Mouse (Mus musculus) CH12.LX (cell line): ENCODE results near the gene Smndc1. TPM values are rescaled to one million over a fixed set of nuclear protein-coding genes. Genes with fewer than 3 reads are reported as not detected.
A peak's percentile ranks its signal among the peaks of the same experiment; 100 is the strongest.

ENCODE experiments used
- DNase-seq: peaks from one replicate; pipeline ENCODE4 v3.0.0-alpha.2; 2013; ENCODE audit errors: extremely low read depth
- H3K27ac ChIP-seq: 2 replicates; pipeline ENCODE4 v1.5.1; 2012; ENCODE audit warnings: low read depth, mild to moderate bottlenecking, control low read depth, moderate library complexity; ENCODE audit not compliant: insufficient read depth
- H3K27me3 ChIP-seq: replicated peaks from 2 replicates; pipeline ENCODE3; 2012; ENCODE audit warnings: inconsistent platforms
- H3K36me3 ChIP-seq, 2 experiments: replicated peaks in 1 of 2; 2 replicates each; pipeline versions ENCODE3 to v1.6.1; 2012; ENCODE audit warnings: inconsistent platforms in 1 of 2, low read length in 1 of 2, mild to moderate bottlenecking in 1 of 2, mixed read lengths in 1 of 2, moderate library complexity in 1 of 2; ENCODE audit not compliant: control insufficient read depth in 1 of 2, insufficient read depth in 1 of 2
- H3K4me1 ChIP-seq, 2 experiments: 2 replicates each; pipeline ENCODE4 v1.6.1; 2012; ENCODE audit warnings: inconsistent platforms in 1 of 2, moderate library complexity in 1 of 2; ENCODE audit not compliant: insufficient read depth in 2 of 2, control insufficient read depth in 1 of 2
- H3K4me2 ChIP-seq: 2 replicates; pipeline ENCODE4 v1.6.1; 2012; ENCODE audit warnings: low read depth, mild to moderate bottlenecking, control low read depth; ENCODE audit not compliant: poor library complexity, insufficient read depth, severe bottlenecking
- H3K4me3 ChIP-seq, 3 experiments: fragments of 150-350 bp in 1 of 3; sonication (generic) in 1 of 3; replicated peaks in 1 of 3; 2 replicates each; pipeline versions ENCODE3 to v1.5.1; 2011 to 2012; ENCODE audit warnings: low read depth in 2 of 3, low read length in 2 of 3, mild to moderate bottlenecking in 2 of 3, moderate library complexity in 2 of 3, control low read depth in 1 of 3, improper control_type of control experiment in 1 of 3, inconsistent platforms in 1 of 3, mixed read lengths in 1 of 3; ENCODE audit not compliant: poor library complexity in 1 of 3
- H3K79me2 ChIP-seq: replicated peaks from 2 replicates; pipeline ENCODE4 v1.6.1; 2012; ENCODE audit warnings: mild to moderate bottlenecking, moderate library complexity; ENCODE audit not compliant: control insufficient read depth, poor library complexity, insufficient read depth, severe bottlenecking; ENCODE audit errors: extremely low read depth
- H3K9ac ChIP-seq: 2 replicates; pipeline ENCODE4 v1.6.1; 2012; ENCODE audit warnings: low read depth, mild to moderate bottlenecking, control low read depth, moderate library complexity; ENCODE audit not compliant: insufficient read depth
- H3K9me3 ChIP-seq: replicated peaks from 2 replicates; pipeline ENCODE3; 2012; ENCODE audit warnings: low read length, inconsistent platforms, mixed read lengths
- CHD1 ChIP-seq: IDR thresholded peaks from 2 replicates; pipeline ENCODE4 v1.6.1; 2012; ENCODE audit warnings: low read depth, low read length, improper control_type of control experiment, inconsistent platforms
- CHD2 ChIP-seq: IDR thresholded peaks from 2 replicates; pipeline ENCODE4 v1.6.1; 2011; ENCODE audit warnings: low read length, improper control_type of control experiment
- CTCF ChIP-seq, 2 experiments: IDR thresholded peaks in 1 of 2; conservative IDR thresholded peaks in 1 of 2; 2 replicates each; pipeline ENCODE4 v1.5.1; 2011 to 2012; ENCODE audit warnings: low read depth in 2 of 2, low read length in 2 of 2, improper control_type of control experiment in 1 of 2, inconsistent platforms in 1 of 2, mild to moderate bottlenecking in 1 of 2, moderate library complexity in 1 of 2
- ELF1 ChIP-seq: IDR thresholded peaks from 2 replicates; pipeline ENCODE4 v1.6.1; 2014; ENCODE audit warnings: low read depth, mild to moderate bottlenecking, inconsistent platforms, low read length, improper control_type of control experiment
- IRF4 ChIP-seq: IDR thresholded peaks from 2 replicates; pipeline ENCODE4 v1.6.1; 2014; ENCODE audit warnings: low read depth, mild to moderate bottlenecking, inconsistent platforms, low read length, improper control_type of control experiment
- KAT2A ChIP-seq: IDR thresholded peaks from 2 replicates; pipeline ENCODE4 v1.6.1; 2012; ENCODE audit warnings: low read length, improper control_type of control experiment, inconsistent platforms; ENCODE audit not compliant: insufficient replicate concordance
- MAFK ChIP-seq: IDR thresholded peaks from 2 replicates; pipeline ENCODE4 v1.6.1; 2011; ENCODE audit warnings: low read length, improper control_type of control experiment; ENCODE audit not compliant: insufficient replicate concordance
- NRF1 ChIP-seq: IDR thresholded peaks from 2 replicates; pipeline ENCODE4 v1.6.1; 2014; ENCODE audit warnings: low read depth, mild to moderate bottlenecking, inconsistent platforms, low read length, improper control_type of control experiment, moderate library complexity
- POLR2A ChIP-seq: IDR thresholded peaks from 2 replicates; pipeline ENCODE4 v1.6.1; 2011; ENCODE audit warnings: low read depth, mild to moderate bottlenecking, improper control_type of control experiment, low read length
- POLR2AphosphoS2 ChIP-seq: IDR thresholded peaks from 2 replicates; pipeline ENCODE4 v1.6.1; 2011; ENCODE audit warnings: low read depth, low read length, improper control_type of control experiment
- SMC3 ChIP-seq: IDR thresholded peaks from 2 replicates; pipeline ENCODE4 v1.6.1; 2011; ENCODE audit warnings: low read depth, low read length, improper control_type of control experiment
- UBTF ChIP-seq: IDR thresholded peaks from 2 replicates; pipeline ENCODE4 v1.6.1; 2012; ENCODE audit warnings: low read depth, mild to moderate bottlenecking, inconsistent platforms, low read length, improper control_type of control experiment, moderate library complexity
- ZNF384 ChIP-seq: IDR thresholded peaks from 2 replicates; pipeline ENCODE4 v1.6.1; 2012; ENCODE audit warnings: low read depth, low read length, improper control_type of control experiment, inconsistent platforms
- dilution Hi-C: fragments of 300-500 bp; cut with MboI; formaldehyde crosslinking; loops from 2 replicates; pipeline ENCODE4 v1.14.3; 2020; ENCODE audit warnings: low sequenced_read_pairs; ENCODE audit not compliant: extremely low pct_unique_long_range_greater_than_20kb, extremely low pct_ligation_motif_present
- in situ Hi-C: fragments of 300-500 bp; cut with MboI; formaldehyde crosslinking; loops from 3 replicates; pipeline ENCODE4 v1.14.3; 2019; ENCODE audit warnings: low sequenced_read_pairs, low pct_ligation_motif_present, low pct_unique_long_range_greater_than_20kb, mixed read lengths
- polyA plus RNA-seq: library from polyadenylated mRNA; unstranded; fragments of >175 nt; gene quantifications from 2 replicates; pipeline ENCODE4 v1.2.1, GENCODE M21; 2012; ENCODE audit warnings: low read depth; ENCODE audit not compliant: insufficient read length
- total RNA-seq, 2 experiments: library from RNA; depleted of rRNA; stranded (reverse); fragments of 300-350 nt in 1 of 2; fragments of >200 nt in 1 of 2; gene quantifications; 2 replicates each; pipeline ENCODE4 v1.2.3; 2012 to 2014

The Smndc1 gene
- total and polyA plus RNA-seq, 3 experiments, result 20.5 to 96.6 (median 41.3) TPM

- Histone ChIP-seq H3K27me3 (no peaks in the 10 kb centered on the region), H3K9me3 (no peaks in the 10 kb centered on the region), H3K4me2 (peak overlapping the region; percentile 85), H3K36me3 (peaks cover 19 to 23% of the 10 kb centered on the region in 2 experiments), H3K4me1 (peaks cover 19 to 59% of the 10 kb centered on the region in 2 experiments), H3K4me3 (peak overlapping the region; percentile 86 to 98 (median 87)), H3K27ac (peak overlapping the region; percentile 77; the same call in 1 of the 2 replicates), H3K79me2 (peaks cover 35% of the 10 kb centered on the region), H3K9ac (peak overlapping the region; percentile 98)
- in situ Hi-C loops (loop anchor here (10.0 to 25.0 kb wide), 2 partner anchors 193 to 371 kb away; partner anchors contain the start of gene Nutf2-ps1), dilution Hi-C loops (no loop called here)
- TF ChIP-seq CHD1 (0 out of 2 replicates have a peak, but pooled peaks have one; percentile 6), ZNF384 (peak; percentile 59; the same call in 1 of the 2 replicates), POLR2AphosphoS2 (peak; percentile 35; the same call in 1 of the 2 replicates), NRF1 (no peak), CHD2 (peak; percentile 33; the same call in 1 of the 2 replicates), KAT2A (no peak), POLR2A (0 out of 2 replicates have a peak, but pooled peaks have one; percentile 22)
- DNase-seq, result peak; percentile 54
Measured at GRCm38 (mm10) chr19:53391787-53392186, 1.4 kb upstream of the Smndc1 start.

GRCm38 (mm10) chr19:53391386-53391785 lies 1.0 kb upstream of the Smndc1 start:
- Histone ChIP-seq H3K9me3 (no peaks in the 10 kb centered on the region), H3K9ac (peak overlapping the region; percentile 98), H3K36me3 (peaks cover 21 to 27% of the 10 kb centered on the region in 2 experiments), H3K4me1 (peaks cover 19 to 64% of the 10 kb centered on the region in 2 experiments), H3K4me2 (peak overlapping the region; percentile 85), H3K79me2 (peaks cover 37% of the 10 kb centered on the region), H3K27ac (peak overlapping the region; percentile 77), H3K4me3 (peak overlapping the region; percentile 86 to 98 (median 87)), H3K27me3 (no peaks in the 10 kb centered on the region)
- 0 out of 2 replicates have a peak, but pooled peaks have one; percentile 85 for TF ChIP-seq CHD1
- TF ChIP-seq IRF4, result no peak
- no peak for DNase-seq
- dilution Hi-C loops, result no loop called here
- in situ Hi-C loops, result loop anchor here (10.0 to 25.0 kb wide), 2 partner anchors 193 to 371 kb away; partner anchors contain the start of gene Nutf2-ps1

- Histone ChIP-seq H3K4me3 (peak overlapping the region; percentile 76 to 98 (median 92)), H3K9ac (peak overlapping the region; percentile 98), H3K79me2 (peaks cover 44% of the 10 kb centered on the region), H3K4me1 (peaks cover 14 to 66% of the 10 kb centered on the region in 2 experiments), H3K9me3 (no peaks in the 10 kb centered on the region), H3K4me2 (no peak overlapping the region), H3K27me3 (no peaks in the 10 kb centered on the region), H3K36me3 (peaks cover 28 to 40% of the 10 kb centered on the region in 2 experiments), H3K27ac (peak overlapping the region; percentile 77)
- DNase-seq, result no peak
- in situ Hi-C loops (loop anchor here (10.0 to 25.0 kb wide), 2 partner anchors 195 to 372 kb away; partner anchors contain the start of gene Nutf2-ps1), dilution Hi-C loops (no loop called here)
- no peak for TF ChIP-seq MAFK
- peak in 1 of 2 experiments; percentile 11; a peak in 1 of 4 replicates for TF ChIP-seq CTCF (conservative IDR thresholded peaks at IDR 0.05 in 1 of 2, IDR thresholded peaks at IDR 0.05 in 1 of 2; ENCODE audit: low read depth in 2 of 2, low read length in 2 of 2)
- 0 out of 2 replicates have a peak, but pooled peaks have one; percentile 15 for TF ChIP-seq ELF1
- no peak for TF ChIP-seq NRF1
- peak; percentile 99 for TF ChIP-seq UBTF
- TF ChIP-seq SMC3, result no peak
Measured at GRCm38 (mm10) chr19:53389851-53390431, 437 bp downstream of the Smndc1 start.
